Mouse (Mus musculus) adrenal gland, adult 8-10 months (tissue): ENCODE measurements around the gene Spon1. TPM values are rescaled to one million over a fixed set of nuclear protein-coding genes. Genes with fewer than 3 reads are reported as not detected.
A peak's percentile ranks its signal among the peaks of the same experiment; 100 is the strongest.

Experiments used
- DNase-seq: peaks from one replicate; pipeline ENCODE4 v3.0.0; 2022
- total RNA-seq, 4 experiments: library from RNA; stranded (reverse); gene quantifications; 2 replicates each; pipeline ENCODE4 v1.2.4; 2022

Spon1 gene
- total RNA-seq, 4 experiments from 2014 or later = 12.1 to 18.6 (median 15.1) TPM

DNA sequence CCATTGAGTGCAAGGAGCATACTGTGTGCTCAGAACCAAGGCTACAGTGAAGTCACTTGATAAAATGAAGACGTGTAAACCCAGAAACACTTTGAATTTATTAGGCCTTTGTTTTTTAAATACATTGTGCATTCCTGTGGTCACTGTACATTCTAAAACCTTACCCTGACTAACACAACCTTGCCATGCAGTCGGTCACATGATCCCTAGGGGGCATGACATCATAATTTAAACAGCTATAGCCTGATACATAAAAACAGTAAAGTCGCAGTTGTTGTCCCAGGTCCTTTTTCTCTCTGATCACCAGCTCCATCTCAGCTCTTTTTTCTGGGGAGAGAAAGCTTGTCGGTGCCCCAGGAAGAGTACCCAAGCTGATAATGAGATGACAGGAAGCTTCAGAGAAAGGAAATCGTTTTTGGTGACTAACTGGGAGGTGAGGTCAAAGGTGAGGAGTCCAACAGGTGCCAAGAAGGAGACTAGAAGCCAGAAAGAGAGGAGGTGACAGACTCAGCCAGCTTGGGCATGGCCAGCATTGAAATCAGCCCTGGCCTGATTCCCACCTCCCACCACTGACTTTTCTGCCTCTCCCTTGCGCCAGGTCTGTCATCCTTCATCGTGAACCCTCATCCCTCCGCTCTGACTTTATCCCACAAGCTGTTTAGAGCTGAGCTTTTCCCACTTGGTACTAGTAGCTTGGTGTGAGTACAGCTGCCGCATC is 246.1 kb downstream of the Spon1 start:
- no peak for DNase-seq

DNA sequence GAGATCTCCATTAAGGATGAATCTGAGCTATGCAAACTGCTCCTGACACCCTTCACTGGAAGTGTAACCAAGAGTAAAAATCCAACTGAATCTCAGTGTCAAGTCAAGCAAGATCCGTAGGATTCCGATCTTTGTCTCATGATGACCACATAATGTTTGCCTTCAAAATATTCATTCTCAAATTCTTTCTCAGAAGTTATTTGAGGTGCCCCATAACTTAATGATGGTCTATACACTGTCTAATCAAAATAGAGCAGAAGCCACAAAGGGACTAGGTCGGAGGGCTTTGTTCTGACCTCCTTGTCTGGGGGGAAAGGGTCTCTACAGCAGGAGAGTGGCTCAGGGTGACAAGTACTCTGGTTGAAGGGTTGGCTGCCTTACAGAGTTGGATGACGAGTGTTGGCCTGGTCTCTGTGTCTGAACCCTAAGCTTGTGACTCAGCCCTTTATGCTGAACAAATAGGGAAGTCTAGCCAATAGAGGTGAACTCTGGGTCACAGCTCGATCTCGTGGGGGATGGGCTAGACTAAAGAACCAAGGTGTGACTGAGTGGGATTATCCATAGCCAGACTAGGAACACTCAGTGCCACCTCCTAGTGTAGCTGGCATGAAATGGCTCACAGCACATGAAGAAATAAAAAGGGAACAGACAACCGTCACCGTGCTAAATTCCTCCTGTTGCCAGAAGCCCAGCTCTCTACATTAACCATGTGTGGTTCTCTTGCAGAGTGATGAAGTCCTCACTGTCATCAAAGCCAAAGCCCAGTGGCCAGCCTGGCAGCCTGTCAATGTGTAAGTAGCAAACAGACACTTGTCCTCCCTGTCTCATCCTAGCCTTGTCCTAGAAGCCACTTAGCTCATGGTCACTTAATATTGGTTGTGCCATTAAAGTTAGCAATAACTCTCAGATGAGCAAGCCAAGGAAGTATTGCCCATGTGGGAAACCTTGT is 250.5 kb downstream of the Spon1 start:
- no peak for DNase-seq

DNA sequence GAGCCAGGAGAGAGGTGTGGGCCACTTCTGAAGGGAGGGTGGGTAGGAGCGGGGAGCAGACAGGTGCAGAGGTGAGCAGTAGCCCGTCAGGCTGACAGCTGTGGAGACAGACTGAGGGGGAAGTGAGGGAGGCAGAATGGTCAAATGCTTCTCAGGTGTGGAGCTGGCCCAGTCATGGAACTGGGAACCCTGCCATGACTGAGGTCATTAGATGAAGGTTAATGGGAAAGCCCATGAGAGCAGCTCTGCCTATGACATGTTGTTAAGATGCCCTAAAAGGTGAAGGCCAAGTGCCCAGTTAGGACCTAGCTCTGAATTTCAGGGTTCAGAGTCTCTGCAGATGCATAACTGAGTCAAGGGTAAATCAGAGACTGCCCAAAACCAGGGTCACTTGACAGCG is 253.1 kb downstream of the Spon1 start:
- DNase-seq = no peak

DNA sequence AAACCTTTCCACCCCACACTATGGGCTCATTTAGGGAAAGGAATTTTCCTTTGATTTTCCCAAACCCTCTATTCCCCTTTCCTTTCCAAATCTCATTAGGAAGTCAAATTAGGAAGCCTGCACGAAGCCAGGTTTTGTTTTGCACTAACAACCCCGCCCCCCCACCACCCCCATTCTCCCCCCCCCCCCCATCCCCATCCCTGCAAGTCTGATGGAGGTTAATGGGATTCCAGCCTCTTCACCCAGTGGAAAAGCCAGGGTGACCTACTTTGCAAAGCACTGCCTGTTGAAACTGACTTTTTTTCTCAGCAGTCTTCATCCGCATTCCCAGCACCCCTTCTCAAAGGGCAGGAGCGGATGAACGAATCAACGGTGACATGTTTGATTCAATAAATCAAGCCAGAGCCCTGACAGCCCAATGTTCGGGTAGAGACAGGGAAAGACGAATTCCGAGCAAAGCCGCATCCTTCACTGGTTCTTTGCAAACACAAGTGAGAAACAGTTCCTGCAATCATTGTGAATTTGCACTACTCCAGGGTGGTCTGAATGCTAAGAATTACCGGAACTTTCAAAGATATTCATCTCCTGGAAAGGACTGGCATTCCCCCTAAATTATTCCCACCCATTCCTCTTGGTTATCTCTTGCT is 254.4 kb downstream of the Spon1 start:
- DNase-seq = no peak

DNA sequence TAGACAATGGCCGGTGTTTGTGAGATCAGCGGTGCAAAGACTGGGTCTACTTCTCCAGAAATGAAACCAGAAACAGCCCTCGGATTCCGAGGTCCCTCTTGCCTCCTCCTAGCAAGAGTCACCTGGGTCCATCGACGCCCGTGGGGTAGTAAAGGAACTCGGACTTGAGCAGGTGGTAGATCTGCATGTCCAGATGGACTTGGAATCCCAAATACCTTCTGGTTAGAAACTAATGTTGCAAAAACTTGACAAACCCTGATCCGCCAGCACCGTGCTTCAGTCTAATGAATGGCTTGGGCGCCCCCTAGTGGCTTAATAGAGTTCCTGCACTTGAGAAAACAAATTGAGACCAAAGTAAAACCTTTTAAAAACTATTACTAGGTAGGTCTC is 254.9 kb downstream of the Spon1 start:
- peak; percentile 54 for DNase-seq

DNA sequence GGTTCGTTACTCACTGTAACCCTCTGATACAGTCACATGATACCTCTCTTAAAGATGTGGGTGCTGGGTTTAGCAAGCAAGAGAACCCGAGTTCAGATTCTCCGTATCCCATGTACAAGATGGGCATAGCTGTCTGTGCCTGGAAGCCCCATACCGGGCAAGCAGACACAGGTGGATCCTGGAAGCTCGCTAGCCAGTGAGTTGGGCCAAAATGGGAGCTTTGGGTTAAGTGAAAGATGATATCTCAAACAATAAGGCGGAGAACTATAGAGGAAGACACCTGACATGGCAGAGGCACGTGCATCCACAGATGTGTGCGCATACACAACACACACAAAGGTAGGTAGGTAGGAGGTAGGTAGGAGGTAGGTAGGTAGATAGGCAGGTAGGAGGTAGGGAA is 261.1 kb downstream of the Spon1 start:
- no peak for DNase-seq

DNA sequence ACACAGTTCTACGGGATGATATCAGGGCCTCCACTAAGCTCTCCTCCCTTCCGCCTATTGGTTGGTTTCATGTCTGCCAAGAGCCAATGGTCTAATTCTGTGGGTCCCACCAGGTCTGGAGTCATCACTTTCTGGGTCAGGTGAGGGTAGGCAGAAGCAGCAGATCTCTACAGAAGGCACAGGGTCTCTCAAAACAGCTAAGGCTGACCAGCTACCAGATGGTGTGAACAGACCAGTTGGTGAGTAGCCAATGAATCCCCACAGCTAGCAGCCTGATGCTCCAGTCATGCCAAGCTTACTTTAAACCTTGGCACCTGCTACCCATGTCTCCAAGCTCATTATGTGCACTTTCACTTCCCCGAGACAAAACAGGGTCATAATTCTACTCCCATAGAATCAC is 261.6 kb downstream of the Spon1 start:
- DNase-seq = no peak

DNA sequence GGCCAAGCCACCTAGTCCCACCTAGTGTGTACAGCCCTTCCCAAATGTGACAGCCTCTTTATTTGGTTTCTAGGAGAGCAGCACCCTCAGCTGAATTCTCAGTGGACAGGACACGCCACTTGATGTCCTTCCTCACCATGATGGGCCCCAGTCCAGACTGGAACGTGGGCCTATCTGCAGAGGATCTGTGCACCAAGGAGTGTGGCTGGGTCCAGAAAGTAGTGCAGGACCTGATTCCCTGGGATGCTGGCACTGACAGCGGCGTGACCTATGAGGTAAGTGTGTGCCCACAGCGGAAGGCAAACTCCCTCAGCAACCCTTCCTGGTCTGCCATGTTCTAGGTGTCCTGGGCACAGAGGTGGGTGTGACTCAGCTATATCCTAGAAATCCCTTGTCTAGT is 263.0 kb downstream of the Spon1 start:
- DNase-seq = no peak

DNA sequence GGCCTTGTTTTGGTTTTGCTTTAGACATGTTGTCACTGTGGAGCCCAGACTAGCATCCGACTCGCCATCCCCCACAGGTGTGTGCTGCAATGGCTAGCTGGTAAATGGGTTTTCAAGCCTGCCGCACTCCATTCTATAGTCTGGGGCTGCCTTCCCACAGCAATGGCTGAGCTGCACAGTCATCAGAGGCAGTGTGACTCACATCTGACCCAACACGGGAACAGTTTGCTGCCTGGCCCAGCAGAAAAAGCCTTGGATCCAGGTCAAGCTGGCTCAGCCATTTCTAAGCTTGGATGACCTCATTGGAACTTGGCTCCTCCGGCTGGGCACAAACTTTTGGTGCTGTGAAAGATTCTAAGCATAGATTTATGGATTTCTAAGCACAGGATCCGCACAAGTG is 263.8 kb downstream of the Spon1 start:
- DNase-seq = peak; percentile 87

DNA sequence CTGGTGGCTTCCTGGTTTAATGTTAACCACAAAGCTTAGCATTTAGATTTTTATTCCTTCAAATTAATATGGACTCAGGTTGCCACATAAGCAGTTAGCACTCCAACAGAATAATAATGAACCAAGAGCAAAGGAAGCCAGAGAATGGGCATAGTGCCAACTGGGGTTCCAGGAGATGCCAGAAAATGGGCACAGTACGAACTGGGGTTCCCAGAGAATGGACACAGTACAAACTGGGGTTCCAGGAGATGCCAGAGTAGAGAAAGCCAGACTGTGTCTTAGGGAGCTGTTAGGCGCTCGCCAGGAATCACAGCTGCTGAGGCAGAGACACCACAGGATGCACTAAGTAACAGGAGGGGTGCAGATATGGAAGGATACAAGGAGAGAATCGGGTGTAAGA is 271.4 kb downstream of the Spon1 start:
- DNase-seq = no peak

DNA sequence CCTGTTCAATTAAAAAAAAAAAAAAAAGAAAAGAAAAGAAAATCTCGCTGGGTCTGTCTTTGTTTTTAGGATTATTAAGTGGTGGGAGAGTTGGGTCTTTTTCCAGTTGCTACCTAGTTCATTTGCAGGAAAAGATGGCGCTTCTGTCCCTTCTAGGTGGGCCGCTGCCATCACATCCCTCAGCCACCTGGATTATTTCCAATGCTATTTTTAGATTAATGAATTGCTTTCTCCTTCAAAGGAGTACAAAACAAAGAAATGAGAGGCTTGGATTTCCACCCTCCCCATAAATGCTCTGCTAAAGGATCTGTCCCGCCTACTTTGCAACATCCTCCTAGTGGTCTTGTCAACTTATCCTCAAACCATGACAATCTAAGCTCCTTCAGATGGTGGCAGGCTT is 275.6 kb downstream of the Spon1 start:
- no peak for DNase-seq

DNA sequence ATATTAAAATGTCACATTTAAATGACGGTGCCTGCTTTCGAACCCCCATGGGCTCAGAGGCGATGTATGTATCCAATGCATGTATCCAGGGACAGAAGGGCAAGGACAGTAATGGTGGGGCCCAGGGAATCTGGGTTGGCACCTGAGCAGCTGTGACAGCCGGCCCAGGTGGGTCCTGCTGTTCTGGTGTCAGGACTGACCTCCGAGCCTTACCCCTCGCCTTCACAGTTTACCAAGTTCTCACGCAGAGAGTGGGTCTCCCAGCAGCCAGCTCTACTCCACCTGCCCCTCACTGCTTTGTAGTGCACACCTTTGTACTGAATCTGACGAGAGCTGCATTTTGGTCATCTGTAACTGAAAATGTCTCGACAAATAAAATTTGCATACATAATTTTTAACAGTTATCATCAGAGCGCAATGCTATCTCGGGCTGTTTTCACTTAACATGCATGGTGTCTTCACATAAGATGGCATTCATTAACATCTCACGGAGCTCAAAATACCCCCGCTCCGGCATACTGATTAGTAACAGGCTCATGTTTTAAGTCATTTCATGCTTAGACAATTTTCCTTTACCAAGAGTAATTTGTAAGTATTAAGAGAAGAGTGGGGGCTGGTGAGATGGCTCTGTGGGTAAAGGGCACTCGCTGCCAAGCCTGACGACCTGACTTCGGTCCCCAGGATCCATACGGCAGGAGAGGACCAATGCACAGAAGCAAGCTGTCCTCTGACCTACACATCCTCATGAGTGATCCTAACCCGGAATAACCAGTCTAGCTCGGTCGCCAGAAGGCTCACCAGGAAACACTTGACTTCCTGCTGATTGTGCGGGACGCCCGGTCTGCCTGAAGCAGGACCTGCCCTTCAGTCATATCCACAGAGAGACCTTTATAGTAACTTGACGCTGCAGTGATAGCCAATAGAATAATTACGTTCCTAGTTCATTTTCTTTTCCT is 277.5 kb downstream of the Spon1 start:
- DNase-seq = no peak

DNA sequence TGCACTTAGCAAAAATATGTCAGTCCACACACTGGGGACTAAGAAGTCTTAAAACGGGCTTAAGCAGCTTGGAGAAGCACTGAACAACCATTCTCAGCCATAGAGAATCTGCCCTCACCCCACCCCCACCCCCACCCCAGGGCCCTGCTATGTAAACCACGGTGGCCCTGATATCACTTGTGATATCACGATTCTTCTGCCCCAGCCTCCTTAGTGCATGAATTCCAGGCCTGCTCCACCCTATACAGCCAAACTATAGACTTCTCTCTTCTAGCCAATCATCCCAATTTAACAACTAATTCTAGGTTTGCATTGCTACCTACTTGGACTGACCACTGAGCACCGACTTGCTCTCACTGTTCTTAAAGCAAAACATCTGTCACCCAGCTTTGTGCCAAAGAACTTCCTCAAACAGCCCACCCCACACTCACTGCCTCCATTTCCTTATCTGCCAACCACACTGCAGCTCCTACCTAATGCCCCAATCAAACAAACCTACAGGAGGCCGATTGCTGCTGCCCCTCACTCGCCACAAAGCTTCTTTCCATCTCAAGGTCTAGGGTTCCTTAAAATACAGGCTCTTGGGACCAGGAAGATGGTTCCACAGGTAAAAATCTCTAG is 278.2 kb downstream of the Spon1 start:
- no peak for DNase-seq

DNA sequence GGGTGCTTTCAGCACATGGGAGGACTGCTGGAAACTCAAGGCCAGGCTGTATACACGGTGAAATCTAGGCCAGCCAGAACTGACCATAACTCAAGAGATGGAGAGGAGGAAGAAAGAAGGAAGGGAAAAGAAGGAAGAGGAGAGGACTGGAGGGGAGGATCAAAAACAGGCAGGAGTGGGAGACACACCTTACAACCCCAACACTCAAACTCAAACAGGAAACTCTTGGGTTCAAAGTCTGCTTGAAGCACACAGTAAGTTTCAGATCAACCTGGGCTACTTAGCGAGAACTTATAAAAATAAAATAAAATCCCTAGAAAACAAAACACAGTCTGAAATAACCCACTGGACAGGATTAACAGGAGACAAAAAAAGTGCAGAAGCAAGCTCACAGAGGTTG is 280.0 kb downstream of the Spon1 start:
- DNase-seq = no peak

DNA sequence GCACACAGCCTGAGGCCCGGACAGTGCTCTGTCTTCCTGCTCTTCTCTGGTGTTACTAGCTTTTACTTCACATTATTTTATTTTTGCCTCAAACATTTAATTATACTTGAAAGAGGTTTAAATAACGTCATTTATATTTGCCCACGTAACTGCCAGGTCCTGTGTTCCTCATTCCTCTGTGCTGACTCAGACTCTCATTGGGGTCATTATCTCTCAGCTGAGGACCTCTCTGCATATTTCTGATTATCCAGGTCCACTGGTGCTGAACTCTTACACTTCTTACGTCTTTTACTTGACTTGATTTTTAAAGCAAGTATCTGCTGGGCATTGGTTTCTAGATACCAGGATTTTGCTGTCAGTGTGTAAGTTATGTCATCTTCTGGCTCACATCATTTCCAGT is 287.9 kb downstream of the Spon1 start:
- no peak for DNase-seq

DNA sequence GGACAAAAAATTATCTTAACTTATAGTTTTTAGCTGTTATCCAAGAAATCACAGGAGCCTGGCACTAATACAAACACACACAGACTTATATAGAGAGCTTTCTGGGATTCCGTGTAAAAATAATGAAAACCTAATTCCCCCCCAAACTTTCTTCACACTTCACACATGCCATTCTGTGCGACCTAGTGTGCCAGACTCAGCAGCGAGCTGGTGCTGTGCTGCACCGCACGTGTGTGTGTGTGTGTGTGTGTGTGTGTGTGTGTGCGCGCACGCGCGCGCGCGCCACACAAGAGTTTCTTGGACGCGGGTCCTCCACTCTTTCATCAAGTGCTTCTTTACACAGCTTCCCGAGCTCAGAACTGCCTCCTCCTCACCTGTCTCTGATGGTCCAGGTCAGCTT is 292.4 kb downstream of the Spon1 start:
- DNase-seq = no peak

DNA sequence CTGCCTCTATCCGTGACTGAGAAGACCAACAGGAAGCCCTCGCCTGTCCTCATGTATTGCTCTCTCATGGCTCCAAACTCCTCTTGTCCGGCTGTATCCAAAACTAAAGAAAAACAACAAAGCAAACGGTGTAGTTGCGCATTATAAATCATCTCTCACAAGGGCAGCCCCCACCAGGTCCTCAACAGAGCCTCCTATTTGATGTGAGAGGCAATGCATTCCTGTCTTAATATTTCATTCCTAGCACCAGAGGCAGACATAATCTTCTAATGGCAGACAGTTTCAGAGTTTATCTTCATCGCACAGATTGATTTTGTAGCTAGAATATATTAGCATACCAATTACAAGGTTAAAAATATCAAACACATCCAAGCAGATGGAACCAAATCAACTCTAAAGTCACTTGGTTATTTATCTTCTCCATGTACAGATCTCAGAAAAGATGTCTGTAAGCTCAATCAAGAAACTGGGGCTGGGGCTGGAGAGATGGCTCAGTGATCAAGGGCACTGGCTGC is 293.2 kb downstream of the Spon1 start:
- DNase-seq = no peak

DNA sequence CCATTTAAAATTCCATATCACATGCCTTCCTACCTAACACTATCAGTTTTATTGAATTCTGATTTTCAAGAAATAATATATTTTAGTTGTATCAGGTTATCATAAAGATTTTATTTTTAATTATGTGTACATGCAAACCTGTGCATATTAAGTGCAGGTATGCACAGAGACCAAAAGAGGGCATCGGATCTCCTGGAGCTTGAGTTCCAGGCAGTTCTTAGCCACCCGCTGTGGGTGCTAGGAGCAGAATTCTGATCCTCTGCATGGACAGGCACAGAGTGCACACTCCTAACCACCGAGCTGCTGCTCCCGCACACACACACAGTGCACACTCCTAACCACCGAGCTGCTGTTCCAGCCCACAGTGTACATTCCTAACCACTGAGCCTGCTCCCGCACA is 294.6 kb downstream of the Spon1 start:
- DNase-seq = no peak

DNA sequence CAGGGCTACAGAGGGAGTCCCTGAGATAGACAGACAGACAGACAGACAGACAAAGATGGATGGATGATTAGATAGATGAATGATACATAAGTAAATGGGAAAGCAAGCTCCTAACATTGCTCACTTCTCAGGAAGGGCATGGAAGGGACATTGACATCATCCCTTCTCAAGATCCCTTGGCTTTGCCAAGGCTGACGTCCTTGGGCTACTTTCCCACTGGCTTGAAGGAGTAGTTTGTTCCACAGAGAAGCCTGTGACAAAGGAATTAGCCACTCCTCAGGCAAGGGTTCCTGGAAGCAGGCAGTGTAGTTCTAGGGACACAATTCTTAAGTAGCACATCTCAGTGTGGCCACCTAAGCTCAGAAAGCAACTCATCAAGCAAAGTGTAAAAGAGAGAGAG is 296.7 kb downstream of the Spon1 start:
- peak; percentile 26 for DNase-seq

DNA sequence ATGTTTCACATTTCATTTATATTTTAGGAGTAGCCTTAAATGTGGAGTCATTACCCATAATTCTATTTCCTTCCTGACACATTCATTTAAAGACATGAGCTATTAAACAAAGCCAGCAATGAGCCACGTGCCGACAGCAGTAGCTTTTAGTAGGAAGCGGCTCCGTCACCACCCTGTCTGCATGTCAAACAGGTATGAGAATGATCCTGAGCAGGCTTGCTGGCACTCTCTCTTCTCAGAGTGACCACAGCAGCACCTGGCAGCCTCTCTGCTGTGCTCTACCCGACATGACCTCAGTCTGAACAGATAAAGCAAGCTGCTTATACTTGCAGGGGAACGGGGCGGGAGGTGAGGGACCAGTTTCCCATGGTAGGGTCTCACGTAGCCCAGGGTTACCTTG is 297.7 kb downstream of the Spon1 start:
- no peak for DNase-seq

DNA sequence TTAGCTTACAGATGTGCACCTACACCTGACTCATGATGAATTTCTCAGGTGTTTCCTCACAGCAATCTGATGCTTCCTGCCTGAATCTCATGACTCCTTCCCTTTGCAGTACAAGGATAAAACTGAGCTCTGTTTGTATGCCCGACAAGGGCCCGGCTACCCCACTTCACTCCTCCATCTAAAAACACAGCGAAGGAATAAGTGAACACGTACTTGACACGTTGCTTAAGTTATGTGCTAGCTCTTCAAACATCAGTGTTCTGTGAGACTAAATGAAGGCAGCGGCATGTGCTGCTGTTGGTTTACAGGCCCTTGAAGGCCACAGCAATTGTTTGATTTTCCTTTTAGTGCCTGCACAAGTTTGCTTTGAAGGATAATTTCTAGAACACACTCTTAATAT is 298.2 kb downstream of the Spon1 start:
- no peak for DNase-seq
